Mouse (Mus musculus) intestine, embryonic 16.5 days (tissue): ENCODE data around the gene Adprm. TPM values are rescaled to one million over a fixed set of nuclear protein-coding genes. Genes with fewer than 3 reads are reported as not detected.

ENCODE experiments used
- ATAC-seq: fragments of 200-750 bp; cut with Nextera tagmentation; 2 replicates; pipeline ENCODE4 v1.8.0; 2017; ENCODE audit warnings: moderate TSS enrichment, moderate library complexity
- H3K27ac ChIP-seq: fragments of 300-500 bp; sonication (generic); 2 replicates; pipeline ENCODE4 v1.5.1; 2014; ENCODE audit warnings: mild to moderate bottlenecking, low read length
- H3K27me3 ChIP-seq: fragments of 300-500 bp; sonication (generic); replicated peaks from 2 replicates; pipeline ENCODE4 v1.6.1; 2014; ENCODE audit warnings: low read length, control low read depth, mixed read lengths; ENCODE audit not compliant: control insufficient read depth, insufficient read depth
- H3K36me3 ChIP-seq: fragments of 300-500 bp; sonication (generic); 2 replicates; pipeline ENCODE4 v1.6.1; 2014; ENCODE audit warnings: low read length, control low read depth; ENCODE audit not compliant: control insufficient read depth, insufficient read depth
- H3K4me1 ChIP-seq: fragments of 300-500 bp; sonication (generic); 2 replicates; pipeline ENCODE4 v1.6.1; 2014; ENCODE audit warnings: low read length, control low read depth, mixed read lengths; ENCODE audit not compliant: control insufficient read depth, insufficient read depth
- H3K4me2 ChIP-seq: fragments of 300-500 bp; sonication (generic); 2 replicates; pipeline ENCODE4 v1.6.1; 2014; ENCODE audit warnings: low read depth, low read length, control low read depth
- H3K4me3 ChIP-seq: fragments of 300-500 bp; sonication (generic); 2 replicates; pipeline ENCODE4 v1.5.1; 2014; ENCODE audit warnings: mild to moderate bottlenecking, low read length
- H3K9ac ChIP-seq: fragments of 300-500 bp; sonication (generic); 2 replicates; pipeline ENCODE4 v1.6.1; 2014; ENCODE audit warnings: low read depth, low read length
- H3K9me3 ChIP-seq: fragments of 300-500 bp; sonication (generic); 2 replicates; pipeline ENCODE4 v1.6.1; 2016; ENCODE audit warnings: low read length, control low read depth; ENCODE audit not compliant: control insufficient read depth
- WGBS: fragments of 180-500 bp; shearing (Covaris S2); extraction: QIAGEN DNeasy Blood & Tissue Kit; methylation state at CpG from one replicate; pipeline ENCODE4 v1.1.7; 2014; 5-methylcytosine and 5-hydroxymethylcytosine counted together
- microRNA-seq: library from miRNA; unstranded; fragments of <30 nt; microRNA quantifications from one replicate; pipeline ENCODE4, GENCODE M21; 2016
- polyA plus RNA-seq: library from polyadenylated mRNA; unstranded; fragments of >200 nt; fragmentation: Nextera tagmentation; extraction: Ambion mirVana; gene quantifications from 2 replicates; pipeline ENCODE4 v1.2.1, GENCODE M21; 2015

Adprm gene
- polyA plus RNA-seq, 1 experiment from 2014 or later = 22.1 TPM

- peaks cover 6% of the 10 kb centered on the region for H3K4me1 ChIP-seq
- no peaks in the 10 kb centered on the region for H3K9me3 ChIP-seq
- WGBS = 38% methylated on average over 1 of the region's 1 CpGs
- no peak for ATAC-seq
- H3K9ac ChIP-seq = no peak overlapping the region
- H3K27me3 ChIP-seq = no peaks in the 10 kb centered on the region
- no peaks in the 10 kb centered on the region for H3K36me3 ChIP-seq
- no peak overlapping the region for H3K4me2 ChIP-seq
- H3K27ac ChIP-seq = no peak overlapping the region
- no peak overlapping the region for H3K4me3 ChIP-seq
Observed at GRCm38 (mm10) chr11:67001717-67002116, 50.7 kb downstream of the Adprm start.

- ATAC-seq = no peak
- peak overlapping the region; percentile 17; the same call in 1 of the 2 replicates for H3K27ac ChIP-seq
- no peaks in the 10 kb centered on the region for H3K36me3 ChIP-seq
- WGBS = 79% methylated on average over 4 of the region's 4 CpGs
- peaks cover 6% of the 10 kb centered on the region for H3K4me1 ChIP-seq
- no peaks in the 10 kb centered on the region for H3K9me3 ChIP-seq
- H3K27me3 ChIP-seq = no peaks in the 10 kb centered on the region
- H3K4me3 ChIP-seq = no peak overlapping the region
- no peak overlapping the region for H3K4me2 ChIP-seq
- no peak overlapping the region for H3K9ac ChIP-seq
Observed at GRCm38 (mm10) chr11:67000671-67001070, 51.7 kb downstream of the Adprm start.

GRCm38 (mm10) chr11:66998467-66999403 lies 53.7 kb downstream of the Adprm start:
- H3K36me3 ChIP-seq = no peaks in the 10 kb centered on the region
- no peak overlapping the region for H3K9ac ChIP-seq
- H3K27ac ChIP-seq = no peak overlapping the region; the same call in 1 of the 2 replicates
- H3K4me2 ChIP-seq = no peak overlapping the region
- H3K9me3 ChIP-seq = no peaks in the 10 kb centered on the region
- WGBS = 64% methylated on average over 14 of the region's 14 CpGs
- ATAC-seq = peak; percentile 75
- H3K27me3 ChIP-seq = no peaks in the 10 kb centered on the region
- peaks cover 6% of the 10 kb centered on the region for H3K4me1 ChIP-seq
- H3K4me3 ChIP-seq = no peak overlapping the region

- ATAC-seq = no peak
- Histone ChIP-seq H3K9ac (no peak overlapping the region), H3K27ac (no peak overlapping the region), H3K4me2 (no peak overlapping the region), H3K36me3 (no peaks in the 10 kb centered on the region), H3K4me1 (peaks cover 6% of the 10 kb centered on the region), H3K4me3 (no peak overlapping the region), H3K27me3 (no peaks in the 10 kb centered on the region), H3K9me3 (no peaks in the 10 kb centered on the region)
- WGBS = 78% methylated on average over 4 of the region's 4 CpGs
Observed at GRCm38 (mm10) chr11:66996446-66996845, 55.9 kb downstream of the Adprm start.

GRCm38 (mm10) chr11:66993674-66994073 lies 58.7 kb downstream of the Adprm start:
- Histone ChIP-seq H3K9ac (no peak overlapping the region), H3K36me3 (no peaks in the 10 kb centered on the region), H3K4me1 (peaks cover 6% of the 10 kb centered on the region), H3K27ac (no peak overlapping the region), H3K4me2 (no peak overlapping the region), H3K4me3 (no peak overlapping the region), H3K9me3 (no peaks in the 10 kb centered on the region), H3K27me3 (no peaks in the 10 kb centered on the region)
- 47% methylated on average over 1 of the region's 1 CpGs for WGBS
- no peak for ATAC-seq

GRCm38 (mm10) chr11:66992150-66992549 lies 60.2 kb downstream of the Adprm start:
- H3K9ac ChIP-seq = no peak overlapping the region
- H3K4me1 ChIP-seq = no peaks in the 10 kb centered on the region
- no peak for ATAC-seq
- H3K4me3 ChIP-seq = no peak overlapping the region
- H3K27me3 ChIP-seq = no peaks in the 10 kb centered on the region
- no peak overlapping the region for H3K4me2 ChIP-seq
- 82% methylated on average over 2 of the region's 2 CpGs for WGBS
- no peaks in the 10 kb centered on the region for H3K9me3 ChIP-seq
- H3K27ac ChIP-seq = no peak overlapping the region
- no peaks in the 10 kb centered on the region for H3K36me3 ChIP-seq

Small RNA genes lying within 50 kb of the gene (microRNA-seq; reads per million reads assigned to microRNA genes)
- gene Mir6923 = not detected

Other genes starting within 250 kb of the Adprm start
- 6.7 and 6.8 TPM in 2 replicates for gene Pirt, start 140.6 kb downstream of the Adprm start, polyA plus RNA-seq
- 2.2 and 2.8 TPM in 2 replicates for gene Tmem238l, start 96.0 kb downstream of the Adprm start, polyA plus RNA-seq
- gene Tmem220, start 27.4 kb downstream of the Adprm start, polyA plus RNA-seq = 3.4 and 4.6 TPM in 2 replicates
- gene Sco1, start 76 bp upstream of the Adprm start, polyA plus RNA-seq = 17.7 and 18.6 TPM in 2 replicates
- gene Myh3, start 25.7 kb upstream of the Adprm start, polyA plus RNA-seq = 0.50 and 1.1 TPM in 2 replicates
- gene Myh2, start 118.4 kb upstream of the Adprm start, polyA plus RNA-seq = 0.02 TPM in 2 replicates
- 0.04 TPM in 1 of 2 replicates, not detected in the other for gene Myh1, start 147.5 kb upstream of the Adprm start, polyA plus RNA-seq
- gene Myh4, start 185.4 kb upstream of the Adprm start, polyA plus RNA-seq = not detected in 2 replicates
- 0.32 and 0.64 TPM in 2 replicates for gene Myh8, start 224.5 kb upstream of the Adprm start, polyA plus RNA-seq